Mouse (Mus musculus): ENCODE data around the gene Gm10413. TPM values are rescaled to one million over a fixed set of nuclear protein-coding genes. Genes with fewer than 3 reads are reported as not detected.
"Not testable (repeated sequence)": the region's sequence is repeated elsewhere in the genome, so short reads cannot be mapped to it uniquely, and the experiment has no call there.

Gene Gm10413
- polyA plus RNA-seq (2015; fragmentation: Nextera tagmentation; extraction: Ambion mirVana) = not detected in 2 replicates

DNA sequence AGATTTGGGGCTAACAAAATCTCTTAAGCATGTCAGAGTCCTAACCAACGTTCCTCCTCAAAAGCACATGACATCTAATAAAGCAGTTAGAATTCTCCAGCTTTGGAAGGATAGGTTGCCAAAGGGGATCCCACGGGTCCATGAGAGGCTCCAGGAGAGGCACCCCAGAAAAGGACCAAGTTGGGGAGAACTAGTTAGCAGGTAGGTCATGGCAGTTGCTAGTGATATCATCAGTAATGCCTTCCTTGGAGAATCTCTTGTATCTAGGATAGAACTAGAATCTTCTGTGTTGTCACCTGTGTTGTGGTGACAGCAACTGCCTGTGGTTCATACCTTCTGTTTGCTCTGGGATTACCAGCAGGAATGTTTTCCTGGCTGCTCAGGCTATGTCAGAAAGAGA lies at the start of gene Gm10413:
Gene Gm10413 (plus strand): TSS at position 301 of the 400 bp plus-strand sequence.
- ATAC-seq (replicated peaks; ENCODE audit: insufficient number of reproducible peaks, insufficient read depth, low FRiP score, low read depth); H3K4me2 ChIP-seq; H3K27me3 ChIP-seq; H3K4me1 ChIP-seq (replicated peaks); H3K36me3 ChIP-seq; H3K4me3 ChIP-seq; H3K27ac ChIP-seq; H3K9ac ChIP-seq; H3K9me3 ChIP-seq (replicated peaks): not testable (repeated sequence)
- no CpG with 5 or more reads among the region's 2 CpGs for WGBS

DNA sequence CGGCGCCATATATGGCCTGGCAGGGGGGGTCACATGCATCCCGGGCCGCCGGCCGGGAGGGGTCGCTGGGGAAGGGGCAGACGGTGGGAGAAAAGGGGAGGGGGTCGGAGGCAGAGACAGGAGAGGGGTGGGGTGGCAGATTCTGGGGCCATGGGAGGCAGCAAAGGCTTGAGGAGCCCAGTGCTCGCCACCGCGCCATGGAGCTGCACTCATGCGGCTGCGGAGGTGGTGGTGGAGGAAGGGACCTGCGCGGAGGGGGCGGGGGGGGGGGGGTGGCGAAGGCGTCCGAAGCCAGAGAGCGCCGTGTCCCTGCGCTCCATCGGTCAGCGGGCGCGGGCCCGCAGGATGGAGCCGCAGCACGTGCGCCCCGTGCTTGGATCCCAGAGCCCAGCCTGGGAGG lies 17.4 kb downstream of the Gm10413 start, which contains the start of gene Gm10409:
Gene Gm10409 (plus strand): TSS at position 301 of the 400 bp plus-strand sequence.
- ATAC-seq (replicated peaks; ENCODE audit: insufficient number of reproducible peaks, insufficient read depth, low FRiP score, low read depth); H3K27me3 ChIP-seq; H3K4me3 ChIP-seq; H3K27ac ChIP-seq; H3K36me3 ChIP-seq; H3K9me3 ChIP-seq (replicated peaks); H3K4me2 ChIP-seq; H3K4me1 ChIP-seq (replicated peaks); H3K9ac ChIP-seq: not testable (repeated sequence)
- WGBS = no CpG with 5 or more reads among the region's 32 CpGs

DNA sequence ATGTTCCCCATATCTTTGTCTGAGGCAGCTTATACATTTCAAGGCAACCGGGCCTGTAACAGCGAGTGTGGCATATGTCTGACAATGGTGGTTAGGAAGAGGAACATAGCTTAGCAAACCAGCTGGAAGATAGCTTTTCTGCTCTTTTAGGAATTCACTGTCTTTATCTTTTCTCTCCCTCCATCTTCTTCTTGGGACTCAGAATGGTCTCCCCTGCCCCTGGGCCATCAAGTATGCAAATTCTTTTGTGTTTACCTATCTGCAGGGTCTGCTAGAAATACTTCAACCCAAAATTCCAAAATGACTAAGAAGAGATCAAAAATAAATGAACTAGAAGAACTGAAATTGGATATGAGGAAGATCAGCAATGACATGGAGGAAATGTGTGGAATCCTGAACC lies 32.9 kb downstream of the Gm10413 start, which contains the start of gene Gm3005:
Gene Gm3005 (plus strand): TSS at position 301 of the 400 bp plus-strand sequence.
- ATAC-seq (replicated peaks; ENCODE audit: insufficient number of reproducible peaks, insufficient read depth, low FRiP score, low read depth); H3K27me3 ChIP-seq; H3K27ac ChIP-seq; H3K4me1 ChIP-seq (replicated peaks); H3K9ac ChIP-seq; H3K4me2 ChIP-seq; H3K9me3 ChIP-seq (replicated peaks); H3K36me3 ChIP-seq; H3K4me3 ChIP-seq: not testable (repeated sequence)
- no CpG with 5 or more reads among the region's 2 CpGs for WGBS

DNA sequence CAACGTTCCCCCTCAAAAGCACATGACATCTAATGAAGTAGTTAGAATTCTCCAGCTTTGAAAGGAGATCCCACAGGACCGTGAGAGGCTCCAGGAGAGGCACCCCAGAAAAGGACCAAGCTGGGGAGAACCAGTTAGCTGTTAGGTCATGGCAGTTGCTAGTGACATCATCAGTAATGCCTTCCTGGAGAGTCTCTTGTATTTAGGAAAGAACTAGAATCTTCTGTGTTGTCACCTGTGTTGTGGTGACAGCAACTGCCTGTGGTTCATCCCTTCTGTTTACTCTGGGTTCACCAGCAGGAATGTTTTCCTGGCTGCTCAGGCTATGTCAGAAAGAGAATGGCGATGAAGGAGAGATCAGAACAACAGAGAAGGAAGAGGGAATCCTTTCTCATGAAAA lies 54.2 kb downstream of the Gm10413 start, which contains the start of gene Gm10408:
Gene Gm10408 (plus strand): TSS at position 301 of the 400 bp plus-strand sequence.
- H3K4me3 ChIP-seq; H3K9me3 ChIP-seq (replicated peaks); ATAC-seq (replicated peaks; ENCODE audit: insufficient number of reproducible peaks, insufficient read depth, low FRiP score, low read depth); H3K27ac ChIP-seq; H3K4me2 ChIP-seq; H3K4me1 ChIP-seq (replicated peaks); H3K36me3 ChIP-seq; H3K9ac ChIP-seq; H3K27me3 ChIP-seq: not testable (repeated sequence)
- no CpG with 5 or more reads among the region's 3 CpGs for WGBS

Other genes with a start within 250 kb of the Gm10413 start
- not detected in 2 replicates for gene Gm5795, start 206.8 kb upstream of the Gm10413 start, polyA plus RNA-seq (2015; fragmentation: Nextera tagmentation; extraction: Ambion mirVana)
- 25.3 and 26.7 TPM in 2 replicates for gene D830030K20Rik, start 186.6 kb upstream of the Gm10413 start, polyA plus RNA-seq (2015; fragmentation: Nextera tagmentation; extraction: Ambion mirVana)
- gene Gm2956, start 62.5 kb upstream of the Gm10413 start, polyA plus RNA-seq (2015; fragmentation: Nextera tagmentation; extraction: Ambion mirVana) = not detected in 2 replicates
- 5.9 and 6.1 TPM in 2 replicates for gene Gm10409, start 17.5 kb downstream of the Gm10413 start, polyA plus RNA-seq (2015; fragmentation: Nextera tagmentation; extraction: Ambion mirVana)
- 10.4 and 10.5 TPM in 2 replicates for gene Gm3005, start 33.0 kb downstream of the Gm10413 start, polyA plus RNA-seq (2015; fragmentation: Nextera tagmentation; extraction: Ambion mirVana)
- gene Gm10408, start 54.3 kb downstream of the Gm10413 start, polyA plus RNA-seq (2015; fragmentation: Nextera tagmentation; extraction: Ambion mirVana) = not detected in 2 replicates
- not detected in 2 replicates for gene Gm3012, start 239.4 kb downstream of the Gm10413 start, polyA plus RNA-seq (2015; fragmentation: Nextera tagmentation; extraction: Ambion mirVana)

Data from heart, embryonic 15.5 days (tissue).